Mouse (Mus musculus): ENCODE data around the gene Apba2. TPM values are rescaled to one million over a fixed set of nuclear protein-coding genes. Genes with fewer than 3 reads are reported as not detected.

Apba2 gene
- 120 and 125 TPM in 2 replicates for polyA plus RNA-seq (2016; fragmentation: Nextera tagmentation; extraction: Ambion mirVana)

- H3K4me2 ChIP-seq (replicated peaks), result peak within 1 kb of the TSS; percentile 70
- H3K36me3 ChIP-seq, result no peaks in the 10 kb centered on the region
- H3K9me3 ChIP-seq, result no peaks in the 10 kb centered on the region
- peaks cover 28% of the 10 kb centered on the region for H3K4me1 ChIP-seq
- WGBS, result under 1% methylated on average over 95 of the region's 96 CpGs
- H3K27me3 ChIP-seq, result peaks cover 14% of the 10 kb centered on the region
- H3K9ac ChIP-seq (replicated peaks), result peak within 1 kb of the TSS; percentile 94
- peak within 1 kb of the TSS; percentile 93 for H3K27ac ChIP-seq (replicated peaks)
- ATAC-seq (ENCODE audit: low FRiP score, low read depth), result peak; percentile 85
- peak within 1 kb of the TSS; percentile 88 for H3K4me3 ChIP-seq
Measured at GRCm38 (mm10) chr7:64501536-64502270, at the start of gene Apba2. Apba2 (plus strand) TSS chr7:64501706.

- Histone ChIP-seq H3K4me1 (no peaks in the 10 kb centered on the region), H3K4me2 (replicated peaks) (no peak overlapping the region), H3K4me3 (no peak overlapping the region), H3K27ac (replicated peaks) (no peak overlapping the region), H3K9me3 (no peaks in the 10 kb centered on the region), H3K9ac (replicated peaks) (no peak overlapping the region), H3K27me3 (no peaks in the 10 kb centered on the region), H3K36me3 (no peaks in the 10 kb centered on the region)
- ATAC-seq (ENCODE audit: low FRiP score, low read depth), result peak; percentile 32; the same call in 1 of the 2 replicates
- WGBS, result 87% methylated on average over 5 of the region's 5 CpGs
Measured at GRCm38 (mm10) chr7:64451861-64452382, 49.6 kb upstream of the Apba2 start.

- 89% methylated on average over 4 of the region's 4 CpGs for WGBS
- H3K27ac ChIP-seq (replicated peaks), result no peak overlapping the region
- no peak overlapping the region for H3K4me2 ChIP-seq (replicated peaks)
- no peak overlapping the region for H3K9ac ChIP-seq (replicated peaks)
- no peak for ATAC-seq (ENCODE audit: low FRiP score, low read depth)
- H3K27me3 ChIP-seq, result no peaks in the 10 kb centered on the region
- no peak overlapping the region for H3K4me3 ChIP-seq
- H3K4me1 ChIP-seq, result no peaks in the 10 kb centered on the region
- H3K36me3 ChIP-seq, result no peaks in the 10 kb centered on the region
- no peaks in the 10 kb centered on the region for H3K9me3 ChIP-seq
Measured at GRCm38 (mm10) chr7:64452471-64453222, 48.9 kb upstream of the Apba2 start.

GRCm38 (mm10) chr7:64456176-64456575 is 45.3 kb upstream of the Apba2 start:
- Histone ChIP-seq H3K27me3 (no peaks in the 10 kb centered on the region), H3K9me3 (no peaks in the 10 kb centered on the region), H3K4me1 (no peaks in the 10 kb centered on the region), H3K9ac (replicated peaks) (no peak overlapping the region), H3K4me2 (replicated peaks) (no peak overlapping the region), H3K4me3 (no peak overlapping the region), H3K36me3 (no peaks in the 10 kb centered on the region), H3K27ac (replicated peaks) (no peak overlapping the region)
- 83% methylated on average over 4 of the region's 4 CpGs for WGBS
- no peak for ATAC-seq (ENCODE audit: low FRiP score, low read depth)

- WGBS, result 73% methylated on average over 3 of the region's 3 CpGs
- Histone ChIP-seq H3K4me2 (replicated peaks) (no peak overlapping the region), H3K4me1 (no peaks in the 10 kb centered on the region), H3K36me3 (no peaks in the 10 kb centered on the region), H3K9ac (replicated peaks) (no peak overlapping the region), H3K9me3 (no peaks in the 10 kb centered on the region), H3K27me3 (no peaks in the 10 kb centered on the region), H3K4me3 (no peak overlapping the region), H3K27ac (replicated peaks) (no peak overlapping the region)
- no peak for ATAC-seq (ENCODE audit: low FRiP score, low read depth)
Measured at GRCm38 (mm10) chr7:64456676-64457075, 44.8 kb upstream of the Apba2 start.

GRCm38 (mm10) chr7:64457811-64458210 is 43.7 kb upstream of the Apba2 start:
- 82% methylated on average over 2 of the region's 2 CpGs for WGBS
- Histone ChIP-seq H3K36me3 (no peaks in the 10 kb centered on the region), H3K4me3 (no peak overlapping the region), H3K27me3 (no peaks in the 10 kb centered on the region), H3K27ac (replicated peaks) (no peak overlapping the region), H3K4me2 (replicated peaks) (no peak overlapping the region), H3K9ac (replicated peaks) (no peak overlapping the region), H3K9me3 (no peaks in the 10 kb centered on the region), H3K4me1 (no peaks in the 10 kb centered on the region)
- no peak for ATAC-seq (ENCODE audit: low FRiP score, low read depth)

GRCm38 (mm10) chr7:64497438-64497837 is 4.1 kb upstream of the Apba2 start:
- H3K9me3 ChIP-seq, result no peaks in the 10 kb centered on the region
- no peak overlapping the region for H3K27ac ChIP-seq (replicated peaks)
- H3K4me1 ChIP-seq, result 0 out of 2 replicates have a peak, but pooled peaks cover 3% of the 10 kb centered on the region
- H3K9ac ChIP-seq (replicated peaks), result no peak overlapping the region
- H3K4me3 ChIP-seq, result no peak overlapping the region
- H3K27me3 ChIP-seq, result peaks cover 14% of the 10 kb centered on the region
- H3K36me3 ChIP-seq, result no peaks in the 10 kb centered on the region
- 34% methylated on average over 10 of the region's 10 CpGs for WGBS
- H3K4me2 ChIP-seq (replicated peaks), result no peak overlapping the region
- no peak for ATAC-seq (ENCODE audit: low FRiP score, low read depth)

- peaks cover 28% of the 10 kb centered on the region for H3K4me1 ChIP-seq
- 1% methylated on average over 45 of the region's 47 CpGs for WGBS
- peak; percentile 48 for ATAC-seq (ENCODE audit: low FRiP score, low read depth)
Measured at GRCm38 (mm10) chr7:64502271-64503180, 1.0 kb downstream of the Apba2 start.

GRCm38 (mm10) chr7:64503641-64504040 is 2.1 kb downstream of the Apba2 start:
- 72% methylated on average over 6 of the region's 6 CpGs for WGBS
- Histone ChIP-seq H3K4me1 (peaks cover 32% of the 10 kb centered on the region), H3K9ac (replicated peaks) (no peak overlapping the region)

More at GRCm38 (mm10) chr7:64502271-64503180, 1.0 kb downstream of the Apba2 start:
- no peaks in the 10 kb centered on the region for H3K9me3 ChIP-seq
- no peaks in the 10 kb centered on the region; the same call in 1 of the 2 replicates for H3K36me3 ChIP-seq
- H3K27me3 ChIP-seq, result peaks cover 14% of the 10 kb centered on the region
- peak overlapping the region; percentile 70 for H3K4me2 ChIP-seq (replicated peaks)
- peak overlapping the region; percentile 94 for H3K9ac ChIP-seq (replicated peaks)
- H3K27ac ChIP-seq (replicated peaks), result peak overlapping the region; percentile 93
- H3K4me3 ChIP-seq, result peak overlapping the region; percentile 88

GRCm38 (mm10) chr7:64504691-64505231 is 3.3 kb downstream of the Apba2 start:
- no peak for ATAC-seq (ENCODE audit: low FRiP score, low read depth)
- peaks cover 35% of the 10 kb centered on the region for H3K4me1 ChIP-seq
- WGBS, result 29% methylated on average over 7 of the region's 8 CpGs

More at GRCm38 (mm10) chr7:64503641-64504040, 2.1 kb downstream of the Apba2 start:
- ATAC-seq (ENCODE audit: low FRiP score, low read depth), result no peak
- Histone ChIP-seq H3K4me2 (replicated peaks) (peak overlapping the region; percentile 70), H3K9me3 (no peaks in the 10 kb centered on the region), H3K27ac (replicated peaks) (no peak overlapping the region), H3K27me3 (peaks cover 14% of the 10 kb centered on the region), H3K36me3 (no peaks in the 10 kb centered on the region; the same call in 1 of the 2 replicates), H3K4me3 (peak overlapping the region; percentile 88)

GRCm38 (mm10) chr7:64505571-64505970 is 4.1 kb downstream of the Apba2 start:
- Histone ChIP-seq H3K4me3 (no peak overlapping the region), H3K36me3 (no peaks in the 10 kb centered on the region; the same call in 1 of the 2 replicates), H3K9me3 (no peaks in the 10 kb centered on the region), H3K27me3 (peaks cover 7% of the 10 kb centered on the region), H3K9ac (replicated peaks) (no peak overlapping the region), H3K4me2 (replicated peaks) (peak overlapping the region; percentile 43; the same call in 1 of the 2 replicates), H3K4me1 (peaks cover 40% of the 10 kb centered on the region), H3K27ac (replicated peaks) (no peak overlapping the region)
- WGBS, result 91% methylated on average over 3 of the region's 3 CpGs
- no peak for ATAC-seq (ENCODE audit: low FRiP score, low read depth)

More at GRCm38 (mm10) chr7:64504691-64505231, 3.3 kb downstream of the Apba2 start:
- Histone ChIP-seq H3K9me3 (no peaks in the 10 kb centered on the region), H3K4me3 (peak overlapping the region; percentile 20; the same call in 1 of the 2 replicates), H3K36me3 (no peaks in the 10 kb centered on the region; the same call in 1 of the 2 replicates), H3K27me3 (peaks cover 14% of the 10 kb centered on the region), H3K9ac (replicated peaks) (no peak overlapping the region), H3K27ac (replicated peaks) (peak overlapping the region; percentile 2; the same call in 1 of the 2 replicates), H3K4me2 (replicated peaks) (peak overlapping the region; percentile 43)

Measured in midbrain, embryonic 12.5 days (tissue).